Mouse (Mus musculus) ES-Bruce4 (cell line): ENCODE measurements around the gene Lbhd2. TPM values are rescaled to one million over a fixed set of nuclear protein-coding genes. Genes with fewer than 3 reads are reported as not detected.

ENCODE experiments used
- H3K27ac ChIP-seq: 2 replicates; pipeline ENCODE4 v1.5.1; 2012; ENCODE audit warnings: low read length, inconsistent platforms; ENCODE audit not compliant: insufficient read depth
- H3K27me3 ChIP-seq: 2 replicates; pipeline ENCODE4 v1.6.1; 2012; ENCODE audit warnings: mild to moderate bottlenecking, low read length, inconsistent platforms; ENCODE audit not compliant: control insufficient read depth, poor library complexity, insufficient read depth, severe bottlenecking
- H3K36me3 ChIP-seq: 2 replicates; pipeline ENCODE4 v1.6.1; 2012; ENCODE audit warnings: inconsistent platforms, mild to moderate bottlenecking, low read length, moderate library complexity; ENCODE audit not compliant: control insufficient read depth, poor library complexity, insufficient read depth, severe bottlenecking
- H3K4me1 ChIP-seq: one replicate; pipeline ENCODE4 v1.8.1; 2011; ENCODE audit warnings: low read length; ENCODE audit not compliant: control insufficient read depth, insufficient read depth
- H3K4me3 ChIP-seq: 2 replicates; pipeline ENCODE4 v1.5.1; 2011; ENCODE audit warnings: low read depth, mild to moderate bottlenecking, low read length
- H3K9ac ChIP-seq: 2 replicates; pipeline ENCODE4 v1.6.1; 2012; ENCODE audit warnings: low read depth, mild to moderate bottlenecking, inconsistent platforms; ENCODE audit not compliant: poor library complexity, severe bottlenecking
- H3K9me3 ChIP-seq: replicated peaks from 2 replicates; pipeline ENCODE4 v1.6.1; 2012; ENCODE audit warnings: mild to moderate bottlenecking, low read length, inconsistent platforms; ENCODE audit not compliant: control insufficient read depth, poor library complexity, insufficient read depth, severe bottlenecking
- CTCF ChIP-seq: IDR thresholded peaks from one replicate; pipeline ENCODE4 v1.8.1; 2011; ENCODE audit warnings: low read depth, low read length
- EP300 ChIP-seq: IDR thresholded peaks from 2 replicates; pipeline ENCODE4 v1.6.1; 2011; ENCODE audit warnings: low read depth, low read length; ENCODE audit not compliant: insufficient read depth
- POLR2A ChIP-seq: IDR thresholded peaks from one replicate; pipeline ENCODE4 v1.8.1; 2011; ENCODE audit warnings: low read length; ENCODE audit not compliant: insufficient read depth
- polyA plus RNA-seq: library from polyadenylated mRNA; stranded (reverse); fragments of >200 nt; gene quantifications from 2 replicates; pipeline ENCODE4 v1.2.4, GENCODE M21; 2011; ENCODE audit warnings: low read depth; ENCODE audit not compliant: missing spikeins, insufficient read depth, insufficient read length

Gene Lbhd2
- polyA plus RNA-seq, 1 experiment: not detected

- H3K27ac ChIP-seq: no peak overlapping the region
- no peaks in the 10 kb centered on the region for H3K9me3 ChIP-seq
- no peak for TF ChIP-seq POLR2A
- no peak for TF ChIP-seq EP300
- TF ChIP-seq CTCF: no peak
- no peaks in the 10 kb centered on the region for H3K4me1 ChIP-seq
- H3K36me3 ChIP-seq: no peaks in the 10 kb centered on the region
- H3K9ac ChIP-seq: no peak overlapping the region
- no peaks in the 10 kb centered on the region for H3K27me3 ChIP-seq
- no peak overlapping the region for H3K4me3 ChIP-seq
Measured at GRCm38 (mm10) chr12:111455311-111455846, 48.8 kb downstream of the Lbhd2 start.

- H3K9ac ChIP-seq: no peak overlapping the region
- no peaks in the 10 kb centered on the region for H3K9me3 ChIP-seq
- H3K27ac ChIP-seq: no peak overlapping the region
- H3K36me3 ChIP-seq: no peaks in the 10 kb centered on the region
- TF ChIP-seq POLR2A (no peak), EP300 (no peak), CTCF (no peak)
- H3K4me1 ChIP-seq: no peaks in the 10 kb centered on the region
- H3K4me3 ChIP-seq: no peak overlapping the region
- H3K27me3 ChIP-seq: no peaks in the 10 kb centered on the region
Measured at GRCm38 (mm10) chr12:111455860-111456259, 49.3 kb downstream of the Lbhd2 start.

GRCm38 (mm10) chr12:111457742-111458141, 51.1 kb downstream of the Lbhd2 start:
- H3K4me1 ChIP-seq: no peaks in the 10 kb centered on the region
- H3K4me3 ChIP-seq: no peak overlapping the region
- H3K9ac ChIP-seq: no peak overlapping the region
- no peak overlapping the region for H3K27ac ChIP-seq
- H3K27me3 ChIP-seq: no peaks in the 10 kb centered on the region
- no peak for TF ChIP-seq POLR2A
- no peaks in the 10 kb centered on the region for H3K36me3 ChIP-seq
- H3K9me3 ChIP-seq: no peaks in the 10 kb centered on the region

Other genes starting within 250 kb of the Lbhd2 start
- 11.4 and 13.1 TPM in 2 replicates for gene Traf3, start 240.4 kb upstream of the Lbhd2 start, polyA plus RNA-seq
- gene 4930595D18Rik, start 222.3 kb upstream of the Lbhd2 start, polyA plus RNA-seq: not detected in 2 replicates
- 1.6 and 1.9 TPM in 2 replicates for gene Amn, start 135.7 kb upstream of the Lbhd2 start, polyA plus RNA-seq
- gene Cdc42bpb, start 29.1 kb upstream of the Lbhd2 start, polyA plus RNA-seq: 52.3 and 58.9 TPM in 2 replicates
- 4.2 and 6.1 TPM in 2 replicates for gene Exoc3l4, start 10.2 kb downstream of the Lbhd2 start, polyA plus RNA-seq
- 1.9 and 4.7 TPM in 2 replicates for gene Tnfaip2, start 35.7 kb downstream of the Lbhd2 start, polyA plus RNA-seq
- gene Gm266, start 79.0 kb downstream of the Lbhd2 start, polyA plus RNA-seq: 0.93 and 1.3 TPM in 2 replicates
- 315 and 323 TPM in 2 replicates for gene Eif5, start 131.2 kb downstream of the Lbhd2 start, polyA plus RNA-seq
- 86.1 and 90.2 TPM in 2 replicates for gene Mark3, start 167.7 kb downstream of the Lbhd2 start, polyA plus RNA-seq